Mouse (Mus musculus): ENCODE data around the gene Olfr1408. TPM values are rescaled to one million over a fixed set of nuclear protein-coding genes. Genes with fewer than 3 reads are reported as not detected.

Olfr1408 gene
- not detected in 2 replicates for polyA plus RNA-seq (2015; fragmentation: Nextera tagmentation; extraction: Ambion mirVana)

DNA sequence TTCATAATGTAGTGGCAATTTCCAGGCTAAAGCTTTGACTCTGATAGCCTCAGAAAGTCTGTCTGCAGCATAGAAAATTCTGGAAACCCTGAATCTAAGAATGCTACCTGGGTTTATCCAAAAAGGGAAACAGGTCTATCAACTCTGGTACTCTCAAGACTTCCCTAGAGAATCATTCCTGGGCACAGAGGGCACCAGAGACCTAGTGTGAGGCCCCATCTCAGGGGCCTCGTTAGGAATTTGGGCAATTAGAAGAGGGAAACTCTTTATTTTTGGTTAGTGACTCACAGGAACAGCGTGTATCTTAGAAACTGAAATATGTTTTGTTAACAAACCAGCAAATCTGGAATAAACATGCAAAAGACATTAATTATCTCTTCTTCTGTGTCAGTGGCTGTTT lies at the start of gene Olfr1408:
Olfr1408 (minus strand) TSS at position 101 of the 400 bp plus-strand sequence.
- Histone ChIP-seq H3K9ac (ENCODE audit: low read length) (no peak within 1 kb of the TSS), H3K4me2 (replicated peaks; ENCODE audit: low read depth) (no peak within 1 kb of the TSS), H3K27ac (replicated peaks) (no peak within 1 kb of the TSS), H3K36me3 (ENCODE audit: control insufficient read depth, insufficient read depth, low read length) (no peaks in the 10 kb centered on the region), H3K4me3 (ENCODE audit: low read depth, low read length) (no peak within 1 kb of the TSS), H3K9me3 (ENCODE audit: control insufficient read depth, low read length) (no peaks in the 10 kb centered on the region), H3K4me1 (replicated peaks; ENCODE audit: control insufficient read depth, insufficient read depth) (no peaks in the 10 kb centered on the region), H3K27me3 (ENCODE audit: control insufficient read depth, insufficient read depth, low read length) (no peaks in the 10 kb centered on the region)
- no peak for TF ChIP-seq EP300 (optimal IDR thresholded peaks at IDR 0.05)
- TF ChIP-seq CTCF (IDR thresholded peaks at IDR 0.05; ENCODE audit: low read depth), result no peak
- no peak for DNase-seq (ENCODE audit: low spot score)
- WGBS, result 49% methylated on average over 2 of the region's 2 CpGs
- no peak for ATAC-seq (ENCODE audit: low FRiP score, low TSS enrichment)

DNA sequence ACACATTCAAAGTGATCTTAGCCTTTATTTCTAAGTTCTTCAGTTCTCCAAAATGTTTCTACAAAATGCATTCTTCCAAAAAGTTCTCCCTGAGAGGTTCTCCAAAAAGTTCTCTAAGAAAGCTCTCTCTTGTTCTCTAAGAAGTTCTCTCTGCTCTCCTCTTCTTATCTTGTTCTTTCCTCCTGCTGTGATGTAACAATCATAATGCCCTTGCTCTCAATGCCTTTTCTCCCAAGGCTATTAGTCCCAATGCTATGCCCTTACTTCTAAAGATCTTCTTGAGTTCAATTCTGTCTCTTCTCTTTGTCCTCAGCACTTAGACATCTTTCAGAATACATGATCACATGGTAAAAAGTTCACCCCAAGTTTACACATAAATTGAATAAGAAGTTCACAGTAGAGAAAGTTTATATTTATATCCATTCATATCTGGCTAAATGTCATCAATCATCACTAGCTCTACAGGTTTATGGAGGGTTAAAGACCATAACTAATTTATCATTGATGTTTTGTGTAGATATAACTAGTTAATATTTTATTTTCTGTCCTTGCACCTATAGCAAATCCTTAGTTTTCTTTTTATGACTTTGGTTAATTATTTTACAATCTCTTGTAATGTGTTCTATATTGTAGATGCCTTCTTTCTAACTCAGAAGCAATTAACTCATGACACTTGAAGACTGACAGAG lies 37.1 kb upstream of the Olfr1408 start:
- ATAC-seq (ENCODE audit: low FRiP score, low TSS enrichment) (no peak), DNase-seq (ENCODE audit: low spot score) (no peak)
- Histone ChIP-seq H3K9me3 (ENCODE audit: control insufficient read depth, low read length) (no peaks in the 10 kb centered on the region), H3K4me2 (replicated peaks; ENCODE audit: low read depth) (no peak overlapping the region), H3K36me3 (ENCODE audit: control insufficient read depth, insufficient read depth, low read length) (no peaks in the 10 kb centered on the region), H3K4me1 (replicated peaks; ENCODE audit: control insufficient read depth, insufficient read depth) (no peaks in the 10 kb centered on the region), H3K9ac (ENCODE audit: low read length) (no peak overlapping the region), H3K27me3 (ENCODE audit: control insufficient read depth, insufficient read depth, low read length) (no peaks in the 10 kb centered on the region), H3K27ac (replicated peaks) (no peak overlapping the region), H3K4me3 (ENCODE audit: low read depth, low read length) (no peak overlapping the region)
- TF ChIP-seq CTCF (IDR thresholded peaks at IDR 0.05; ENCODE audit: low read depth) (no peak), EP300 (optimal IDR thresholded peaks at IDR 0.05) (no peak)

Other genes starting within 250 kb of the Olfr1408 start
- gene Apcs, start 242.3 kb downstream of the Olfr1408 start, polyA plus RNA-seq (2015; fragmentation: Nextera tagmentation; extraction: Ambion mirVana), result 2.7 and 5.5 TPM in 2 replicates
- not detected in 2 replicates for gene Olfr16, start 187.0 kb downstream of the Olfr1408 start, polyA plus RNA-seq (2015; fragmentation: Nextera tagmentation; extraction: Ambion mirVana)
- gene Olfr1406, start 53.3 kb upstream of the Olfr1408 start, polyA plus RNA-seq (2015; fragmentation: Nextera tagmentation; extraction: Ambion mirVana), result 0.04 TPM in 1 of 2 replicates, not detected in the other
- not detected in 2 replicates for gene Olfr218, start 60.4 kb upstream of the Olfr1408 start, polyA plus RNA-seq (2015; fragmentation: Nextera tagmentation; extraction: Ambion mirVana)
- not detected in 2 replicates for gene Olfr1404, start 75.0 kb upstream of the Olfr1408 start, polyA plus RNA-seq (2015; fragmentation: Nextera tagmentation; extraction: Ambion mirVana)
- gene Fcer1a, start 89.8 kb upstream of the Olfr1408 start, polyA plus RNA-seq (2015; fragmentation: Nextera tagmentation; extraction: Ambion mirVana), result 0.28 and 0.32 TPM in 2 replicates
- gene Olfr418, start 128.6 kb upstream of the Olfr1408 start, polyA plus RNA-seq (2015; fragmentation: Nextera tagmentation; extraction: Ambion mirVana), result not detected in 2 replicates
- not detected in 2 replicates for gene Mptx2, start 140.4 kb upstream of the Olfr1408 start, polyA plus RNA-seq (2015; fragmentation: Nextera tagmentation; extraction: Ambion mirVana)
- 0.71 and 0.85 TPM in 2 replicates for gene Ackr1, start 196.4 kb upstream of the Olfr1408 start, polyA plus RNA-seq (2015; fragmentation: Nextera tagmentation; extraction: Ambion mirVana)
- gene Aim2, start 213.5 kb upstream of the Olfr1408 start, polyA plus RNA-seq (2015; fragmentation: Nextera tagmentation; extraction: Ambion mirVana), result 3.9 and 4.7 TPM in 2 replicates
- 0.99 and 1.4 TPM in 2 replicates for gene Cadm3, start 230.3 kb upstream of the Olfr1408 start, polyA plus RNA-seq (2015; fragmentation: Nextera tagmentation; extraction: Ambion mirVana)

All from stomach, postnatal 0 days (tissue).